Mouse (Mus musculus) lung, adult 2 months (tissue): ENCODE data around the gene Camta1. TPM values are rescaled to one million over a fixed set of nuclear protein-coding genes. Genes with fewer than 3 reads are reported as not detected.

Experiments used
- DNase-seq: peaks from one replicate; pipeline ENCODE4 v3.0.0; 2022
- H3K4me1 ChIP-seq: fragments of 200-500 bp; 2 replicates; pipeline ENCODE4 v1.6.1; 2011; ENCODE audit warnings: low read length; ENCODE audit not compliant: control insufficient read depth, insufficient read depth
- H3K4me3 ChIP-seq: fragments of 200-500 bp; replicated peaks from 2 replicates; pipeline ENCODE3; 2011; ENCODE audit warnings: low read depth, mild to moderate bottlenecking, control low read depth, low read length; ENCODE audit errors: extremely low read depth
- CTCF ChIP-seq: fragments of 200-500 bp; IDR thresholded peaks from 2 replicates; pipeline ENCODE4 v1.5.1; 2011; ENCODE audit warnings: mild to moderate bottlenecking, low read length, control low read depth; ENCODE audit not compliant: insufficient read depth
- POLR2A ChIP-seq: fragments of 200-500 bp; IDR thresholded peaks from 2 replicates; pipeline ENCODE4 v1.6.1; 2011; ENCODE audit warnings: low read depth, mild to moderate bottlenecking, control low read depth, low read length, borderline replicate concordance; ENCODE audit errors: extremely low read depth
- whole genome bisulfite sequencing: fragments of 180-500 bp; shearing (Covaris S2); methylation state at CpG from one replicate; pipeline ENCODE4 v1.1.7; 2018; 5-methylcytosine and 5-hydroxymethylcytosine counted together
- polyA plus RNA-seq: library from polyadenylated mRNA; depleted of rRNA; stranded (reverse); fragments of >200 nt; gene quantifications from 2 replicates; pipeline ENCODE4 v1.2.3, GENCODE M21; 2012

The Camta1 gene
- polyA plus RNA-seq, 1 experiment, result 10.4 TPM

DNA sequence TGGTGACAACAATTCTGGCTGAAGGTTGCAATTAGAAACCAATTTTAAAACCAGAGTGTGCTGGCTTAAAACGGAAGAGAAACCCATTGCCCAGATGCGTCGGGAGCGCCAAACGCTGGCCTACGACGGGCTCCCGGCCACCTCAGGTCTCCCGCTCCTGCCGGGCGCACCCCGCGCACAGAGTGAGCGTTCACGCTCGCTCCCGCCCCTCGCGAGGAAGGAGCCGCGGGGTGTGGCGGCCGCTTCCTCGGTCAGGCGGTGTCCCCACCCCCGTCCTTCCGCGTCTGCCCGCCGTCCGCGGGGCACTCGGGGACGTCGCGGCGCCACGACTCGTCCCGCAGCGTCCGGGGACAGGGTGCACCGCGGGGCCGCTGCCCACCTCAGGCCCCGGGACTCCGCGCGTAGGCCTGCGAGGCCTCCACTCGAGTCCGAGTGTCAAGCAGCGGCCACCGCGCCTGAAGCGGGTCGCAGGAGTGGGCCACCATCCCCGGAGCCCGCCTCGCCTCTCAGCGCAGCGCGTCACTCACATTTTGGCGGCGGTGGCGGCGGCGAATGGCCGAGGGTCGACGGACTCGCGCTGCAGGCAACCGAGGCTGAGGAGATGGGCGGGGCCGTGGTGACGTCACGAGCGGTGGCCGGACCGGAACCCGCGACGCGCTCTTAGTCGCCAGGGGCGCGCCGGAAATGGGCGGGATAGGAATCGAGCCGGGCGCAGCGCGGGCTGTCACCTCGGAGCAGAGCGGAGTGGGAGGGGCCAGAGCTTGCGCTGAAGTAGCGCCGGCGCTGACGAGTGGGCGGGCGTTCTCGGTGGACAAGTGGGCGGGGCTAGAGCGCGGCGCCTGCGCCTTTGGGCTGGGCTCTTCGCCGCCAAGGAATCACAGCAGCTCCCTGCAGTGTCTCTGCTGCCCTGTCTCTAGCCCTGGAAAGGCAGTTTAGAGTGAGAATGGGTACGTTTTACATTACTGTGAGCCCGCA, 804.0 kb downstream of the Camta1 start, which contains the start of gene Vamp3:
Gene Vamp3 (minus strand): TSS at position 617 of the 975 bp plus-strand sequence.
- peaks cover 13% of the 10 kb centered on the region for H3K4me1 ChIP-seq
- WGBS, result under 1% methylated on average over 114 of the region's 114 CpGs
- TF ChIP-seq CTCF (no peak), POLR2A (peak; percentile 72; the same call in 1 of the 2 replicates)
- H3K4me3 ChIP-seq, result peak within 1 kb of the TSS; percentile 93
- peak; percentile 98 for DNase-seq

DNA sequence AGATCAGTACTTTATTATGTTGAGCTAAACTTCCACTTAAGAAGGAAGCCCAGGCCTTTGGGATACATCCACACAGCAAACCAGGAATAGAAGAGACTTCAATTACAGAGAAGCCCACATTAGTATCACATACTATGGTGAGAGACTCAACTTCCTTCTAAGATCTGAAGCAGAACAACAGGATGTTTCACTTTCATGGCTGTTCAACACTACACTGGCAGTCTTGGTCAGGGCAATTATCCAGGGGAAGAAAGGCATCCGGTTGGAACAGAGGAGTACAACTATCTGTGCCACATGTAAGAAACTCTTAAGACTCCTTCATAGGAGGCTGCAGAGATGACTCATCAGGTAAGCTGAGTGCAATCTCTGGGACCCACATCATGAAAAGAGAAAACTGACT, 810.5 kb downstream of the Camta1 start:
- WGBS, result 43% methylated on average over 1 of the region's 1 CpGs
- Histone ChIP-seq H3K4me1 (peaks cover 21% of the 10 kb centered on the region), H3K4me3 (no peak overlapping the region)
- DNase-seq, result no peak
- no peak for TF ChIP-seq CTCF
- TF ChIP-seq POLR2A, result no peak

DNA sequence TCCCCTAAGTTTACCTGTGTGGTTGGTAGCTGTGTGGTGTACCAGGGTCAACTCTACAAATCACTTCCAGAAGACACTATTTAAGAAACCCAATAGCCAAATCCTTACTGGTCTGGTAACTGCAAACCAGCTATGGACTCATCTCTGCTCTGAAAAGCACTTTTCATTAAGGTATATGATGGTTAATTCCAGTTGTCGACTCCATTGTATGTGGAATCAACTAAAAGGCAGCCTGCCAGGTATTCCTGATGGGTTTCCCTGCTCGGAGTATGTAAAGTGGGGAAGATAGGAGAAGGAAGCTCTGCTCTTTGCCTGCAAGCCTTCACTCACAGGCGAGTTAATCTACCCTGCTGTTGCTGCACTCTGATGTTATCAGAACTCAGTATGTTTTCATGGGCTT, 815.2 kb downstream of the Camta1 start:
- no peak overlapping the region for H3K4me3 ChIP-seq
- TF ChIP-seq POLR2A (no peak), CTCF (no peak)
- peaks cover 15% of the 10 kb centered on the region for H3K4me1 ChIP-seq
- WGBS, result 85% methylated on average over 3 of the region's 3 CpGs
- DNase-seq, result no peak

DNA sequence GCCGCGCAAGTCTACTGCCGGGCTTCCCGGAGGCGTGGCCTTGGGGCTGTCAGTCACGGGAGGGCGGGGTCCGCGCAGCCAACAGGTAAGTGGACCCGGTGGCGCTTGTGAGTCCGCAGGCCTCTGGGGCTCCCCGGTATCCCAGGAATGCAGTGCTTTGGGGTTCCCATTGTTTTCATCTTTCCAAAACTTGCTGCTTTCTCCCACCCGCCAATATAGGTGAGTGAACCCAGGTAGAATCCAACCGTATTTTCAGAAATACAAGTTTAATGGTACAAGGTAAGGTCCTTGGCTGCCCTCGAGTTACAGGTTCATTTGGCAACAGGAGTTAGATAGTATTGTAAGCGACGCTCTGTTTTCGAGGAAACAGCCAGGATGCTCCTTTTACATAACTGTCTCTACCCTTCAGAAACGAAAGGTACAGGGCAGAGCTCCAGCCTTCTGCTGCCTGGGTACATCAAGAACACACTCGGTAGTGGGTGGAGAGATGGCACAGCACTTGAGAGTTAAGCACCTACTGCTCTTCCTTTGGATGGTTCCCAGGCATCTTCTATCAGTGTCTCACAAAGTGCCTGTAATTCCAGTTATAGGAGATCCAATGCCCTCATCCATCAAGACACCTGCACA, 816.6 kb downstream of the Camta1 start:
- peak overlapping the region; percentile 55 for H3K4me3 ChIP-seq
- H3K4me1 ChIP-seq, result peaks cover 4% of the 10 kb centered on the region; the same call in 1 of the 2 replicates
- DNase-seq, result no peak
- 4% methylated on average over 21 of the region's 21 CpGs for WGBS
- TF ChIP-seq CTCF, result no peak
- peak; percentile 48; the same call in 1 of the 2 replicates for TF ChIP-seq POLR2A

DNA sequence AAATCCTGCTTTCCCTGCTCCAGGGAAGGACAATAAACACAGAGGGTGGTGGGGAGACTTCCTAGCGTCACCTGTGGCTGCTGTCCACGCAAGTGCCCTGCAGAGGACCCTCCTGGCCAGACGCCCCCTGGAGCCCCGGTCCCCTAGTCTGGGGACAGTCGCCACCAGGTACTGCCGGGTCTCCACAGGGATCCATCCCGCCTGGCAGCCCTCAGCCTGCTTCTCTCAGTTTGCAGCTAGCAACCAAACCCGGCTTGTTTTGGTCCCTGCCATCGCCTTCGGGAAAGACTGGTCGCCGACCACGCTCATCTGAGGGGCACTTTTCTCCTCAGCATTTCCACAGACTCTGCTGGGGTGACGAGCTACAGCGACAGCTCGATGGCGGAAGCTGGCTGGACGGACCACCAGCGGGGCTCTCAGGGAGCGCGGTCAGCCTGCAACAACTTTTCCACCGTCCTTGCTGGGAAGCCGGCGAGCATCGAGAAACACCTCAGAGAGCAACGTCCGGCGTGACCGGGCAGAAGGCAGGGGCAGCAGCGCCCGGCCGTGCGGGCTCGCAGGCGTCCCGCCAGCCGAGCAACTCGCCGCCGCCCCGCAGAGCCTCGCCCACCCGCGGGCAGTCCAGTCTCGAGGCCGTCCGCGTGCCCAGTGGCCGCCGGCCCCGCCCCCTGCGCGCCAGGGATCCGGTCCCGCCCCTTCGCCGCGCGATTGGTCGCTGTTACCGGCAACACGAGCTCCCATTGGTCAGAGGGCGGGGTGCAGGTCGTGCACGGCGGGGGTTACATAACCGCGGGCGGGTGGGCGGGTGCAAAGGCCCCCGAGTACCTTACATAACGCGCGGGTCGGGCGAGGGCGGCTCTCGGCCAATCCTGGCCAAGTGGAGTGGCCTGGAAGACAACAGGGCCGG, 817.4 kb downstream of the Camta1 start, which contains the start of gene Per3:
Gene Per3 (minus strand): TSS at position 629 of the 907 bp plus-strand sequence.
- Histone ChIP-seq H3K4me1 (peaks cover 4% of the 10 kb centered on the region; the same call in 1 of the 2 replicates), H3K4me3 (peak within 1 kb of the TSS; percentile 86)
- TF ChIP-seq CTCF (no peak), POLR2A (peak; percentile 94)
- WGBS, result under 1% methylated on average over 79 of the region's 79 CpGs
- DNase-seq, result peak; percentile 97

DNA sequence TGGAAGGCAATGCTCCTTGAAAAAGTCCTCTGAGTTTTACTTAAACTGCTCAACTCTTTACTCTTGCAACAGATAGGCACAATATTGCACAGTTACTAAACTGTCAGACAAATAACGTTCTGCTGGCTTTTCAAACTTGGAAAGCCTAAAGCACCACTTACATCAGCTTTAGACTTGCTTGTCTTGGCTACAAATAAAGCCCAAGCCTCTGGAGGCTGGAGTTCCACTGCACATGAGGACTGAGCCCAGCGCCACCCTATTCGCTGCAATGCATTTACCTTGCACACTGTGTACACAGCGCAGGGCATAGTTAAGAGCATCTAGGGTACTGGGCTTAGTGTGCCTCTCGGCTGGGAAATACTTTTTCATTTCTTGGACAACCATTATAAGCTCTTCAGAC, 818.4 kb downstream of the Camta1 start:
- 27% methylated on average over 5 of the region's 5 CpGs for WGBS

DNA sequence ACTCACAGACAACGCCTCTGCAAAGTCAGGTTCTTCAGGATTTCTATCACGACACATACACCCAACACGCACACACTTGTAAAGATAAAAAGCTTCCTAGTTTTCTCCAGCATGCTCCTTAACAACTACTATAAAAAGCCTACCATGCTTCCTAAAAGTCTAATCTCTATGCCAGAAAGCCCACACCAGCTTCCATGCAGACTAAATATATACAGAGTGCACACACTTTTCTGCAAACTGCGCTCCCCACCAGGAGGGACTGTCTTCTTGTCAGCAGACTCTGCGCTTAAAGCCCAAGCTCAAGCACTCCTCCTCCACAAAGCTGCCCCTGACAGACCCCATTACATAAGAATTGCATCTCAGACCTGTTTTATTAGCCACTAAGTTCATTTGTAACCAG, 820.2 kb downstream of the Camta1 start:
- WGBS, result 80% methylated on average over 5 of the region's 5 CpGs
- H3K4me3 ChIP-seq, result no peak overlapping the region
- H3K4me1 ChIP-seq, result peaks cover 4% of the 10 kb centered on the region; the same call in 1 of the 2 replicates
- no peak for DNase-seq
- TF ChIP-seq CTCF (no peak), POLR2A (no peak)

More for the DNA sequence above, 818.4 kb downstream of the Camta1 start:
- Histone ChIP-seq H3K4me3 (peak overlapping the region; percentile 86), H3K4me1 (peaks cover 4% of the 10 kb centered on the region; the same call in 1 of the 2 replicates)
- TF ChIP-seq POLR2A, result peak; percentile 71; the same call in 1 of the 2 replicates
- no peak for TF ChIP-seq CTCF
- DNase-seq, result peak; percentile 41

DNA sequence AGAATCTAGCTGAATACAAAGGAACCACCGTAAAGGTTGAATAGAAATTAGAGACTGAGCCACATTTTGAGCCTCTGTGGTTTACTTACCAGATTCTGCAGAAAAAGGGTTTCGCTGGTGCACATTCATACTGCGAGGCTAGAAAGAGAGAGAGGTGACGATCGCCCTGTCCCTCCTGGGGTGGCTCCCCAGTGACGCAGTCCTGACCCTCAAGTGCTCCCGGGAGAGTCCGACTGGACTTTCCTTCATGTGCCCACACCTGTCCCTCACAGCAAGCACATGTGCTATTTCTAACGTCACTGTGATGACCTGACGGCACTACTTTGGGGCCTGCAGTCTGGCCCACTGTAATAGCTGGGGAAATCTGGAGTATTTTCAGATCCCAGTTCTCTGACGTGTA, 823.9 kb downstream of the Camta1 start:
- H3K4me1 ChIP-seq, result no peaks in the 10 kb centered on the region
- DNase-seq, result no peak
- no peak overlapping the region for H3K4me3 ChIP-seq
- 90% methylated on average over 11 of the region's 11 CpGs for WGBS
- TF ChIP-seq POLR2A (no peak), CTCF (no peak)
